Mouse (Mus musculus) embryonic facial prominence, embryonic 10.5 days (tissue): ENCODE results near the gene Shank3. TPM values are rescaled to one million over a fixed set of nuclear protein-coding genes. Genes with fewer than 3 reads are reported as not detected.

Source experiments
- DNase-seq: peaks from one replicate; pipeline ENCODE4 v3.0.0-alpha.2; 2017; ENCODE audit warnings: low spot score
- H3K27ac ChIP-seq: fragments of 300-500 bp; sonication (generic); replicated peaks from 2 replicates; pipeline ENCODE4 v1.5.1; 2016; ENCODE audit warnings: mild to moderate bottlenecking
- H3K27me3 ChIP-seq: fragments of 300-500 bp; sonication (generic); replicated peaks from 2 replicates; pipeline ENCODE4 v1.6.1; 2016; ENCODE audit warnings: low read depth, mild to moderate bottlenecking; ENCODE audit not compliant: poor library complexity, severe bottlenecking
- H3K36me3 ChIP-seq: fragments of 300-500 bp; sonication (generic); replicated peaks from 2 replicates; pipeline ENCODE4 v1.6.1; 2016; ENCODE audit warnings: mild to moderate bottlenecking, moderate library complexity
- H3K4me1 ChIP-seq: fragments of 300-500 bp; sonication (generic); 2 replicates; pipeline ENCODE4 v1.6.1; 2016
- H3K4me3 ChIP-seq: fragments of 300-500 bp; sonication (generic); 2 replicates; pipeline ENCODE4 v1.5.1; 2016; ENCODE audit warnings: mild to moderate bottlenecking, moderate library complexity
- H3K9me3 ChIP-seq: fragments of 300-500 bp; sonication (generic); 2 replicates; pipeline ENCODE4 v1.6.1; 2016; ENCODE audit warnings: mild to moderate bottlenecking
- WGBS: fragments of 180-500 bp; shearing (Covaris S2); methylation state at CpG from one replicate; pipeline ENCODE4 v1.1.7; 2016; 5-methylcytosine and 5-hydroxymethylcytosine counted together
- polyA plus RNA-seq: library from polyadenylated mRNA; unstranded; fragments of >200 nt; fragmentation: Nextera tagmentation; extraction: Ambion mirVana; gene quantifications from 2 replicates; pipeline ENCODE4 v1.2.1, GENCODE M21; 2016

Gene Shank3
- polyA plus RNA-seq, 1 experiment from 2014 or later: 1.3 TPM

DNA sequence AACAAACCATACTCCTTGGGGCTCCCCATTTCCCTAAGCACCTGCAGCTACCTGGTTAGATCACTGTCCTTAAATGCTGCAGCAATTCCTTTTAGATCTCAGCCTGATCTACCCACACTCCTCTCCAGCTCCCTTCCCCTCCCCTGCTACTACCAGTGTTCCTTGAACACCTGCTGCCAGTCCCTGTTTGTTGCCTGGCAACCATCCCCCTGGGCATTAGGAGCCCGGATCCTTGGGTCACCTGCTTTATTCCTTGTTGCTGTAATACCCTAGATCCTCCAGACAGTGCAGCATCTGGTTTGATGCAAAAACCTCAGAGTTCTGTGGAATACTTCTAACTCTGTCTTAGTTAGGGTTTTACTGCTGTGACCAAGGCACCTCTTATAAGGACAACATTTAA is 34.4 kb upstream of the Shank3 start:
- Histone ChIP-seq H3K9me3 (no peaks in the 10 kb centered on the region), H3K4me1 (peaks cover 3% of the 10 kb centered on the region; the same call in 1 of the 2 replicates), H3K27ac (no peak overlapping the region), H3K4me3 (no peak overlapping the region), H3K27me3 (no peaks in the 10 kb centered on the region), H3K36me3 (peaks cover 12% of the 10 kb centered on the region; the same call in 1 of the 2 replicates)
- whole genome bisulfite sequencing: 4% methylated on average over 1 of the region's 1 CpGs
- no peak for DNase-seq

DNA sequence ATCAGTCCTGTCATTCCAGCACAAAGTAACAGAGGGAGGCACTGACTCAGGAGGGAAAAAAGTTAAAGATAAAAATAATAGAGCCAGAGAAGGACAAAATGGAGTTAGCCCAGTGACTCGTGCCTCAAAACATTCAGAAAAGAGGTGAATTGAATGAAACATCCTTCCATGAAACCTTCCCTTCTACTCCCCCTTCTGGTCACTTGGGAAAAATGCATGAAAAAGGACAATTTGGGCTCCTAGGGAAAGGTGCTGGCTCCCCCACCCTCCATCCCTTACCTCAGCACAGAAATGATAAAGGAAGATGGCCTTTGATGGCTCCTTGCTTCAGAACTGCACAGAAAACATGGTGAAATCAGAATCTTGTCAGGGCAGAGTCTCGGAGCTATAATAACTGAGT is 30.8 kb upstream of the Shank3 start:
- Histone ChIP-seq H3K27me3 (no peaks in the 10 kb centered on the region), H3K4me1 (peaks cover 3% of the 10 kb centered on the region; the same call in 1 of the 2 replicates), H3K9me3 (no peaks in the 10 kb centered on the region), H3K4me3 (no peak overlapping the region), H3K36me3 (no peaks in the 10 kb centered on the region), H3K27ac (no peak overlapping the region)
- no peak for DNase-seq
- WGBS: 45% methylated on average over 2 of the region's 2 CpGs

DNA sequence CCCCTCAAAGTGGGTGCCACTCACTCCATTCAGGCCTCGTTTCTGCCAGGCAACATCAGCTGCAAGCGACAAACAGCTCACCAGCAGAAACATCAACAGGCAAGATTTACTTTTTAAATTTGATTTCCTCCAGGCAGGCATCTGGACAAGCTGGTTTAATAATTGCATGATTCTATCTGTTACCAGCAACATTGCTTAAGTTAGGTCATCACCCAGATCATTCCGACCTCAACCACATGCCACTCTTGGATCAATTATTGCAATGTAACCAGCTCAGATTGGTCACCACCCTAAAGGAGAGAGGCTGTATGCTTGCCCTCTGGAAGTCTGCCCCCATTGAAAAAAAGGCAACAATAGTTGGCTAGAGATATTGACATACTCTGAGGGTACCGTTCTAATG is 27.9 kb upstream of the Shank3 start:
- Histone ChIP-seq H3K27ac (no peak overlapping the region), H3K4me3 (no peak overlapping the region), H3K36me3 (no peaks in the 10 kb centered on the region), H3K9me3 (no peaks in the 10 kb centered on the region), H3K4me1 (peaks cover 16% of the 10 kb centered on the region), H3K27me3 (no peaks in the 10 kb centered on the region)
- no peak for DNase-seq
- 90% methylated on average over 4 of the region's 4 CpGs for WGBS

DNA sequence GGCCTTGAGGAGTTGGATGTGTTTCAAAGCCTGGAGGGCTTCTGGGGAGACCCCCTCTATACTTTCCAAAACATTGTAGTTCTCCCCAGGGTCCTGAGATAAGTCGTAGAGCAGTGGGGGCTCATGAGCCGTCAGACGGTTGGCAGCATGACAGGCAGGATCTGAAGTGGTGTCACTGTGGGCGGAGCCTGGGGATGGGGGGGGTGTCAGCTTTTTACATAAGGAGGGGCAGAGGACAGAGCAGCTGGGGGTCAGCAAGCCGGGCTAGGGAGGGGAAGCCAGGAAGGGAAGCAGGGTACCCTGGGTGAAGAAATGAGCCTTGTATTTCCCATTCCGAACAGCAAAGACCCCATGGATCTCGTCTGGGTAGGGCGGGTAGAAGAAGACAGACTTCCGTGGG is 26.1 kb upstream of the Shank3 start:
- Histone ChIP-seq H3K4me1 (peaks cover 28% of the 10 kb centered on the region), H3K27ac (no peak overlapping the region), H3K36me3 (no peaks in the 10 kb centered on the region), H3K9me3 (no peaks in the 10 kb centered on the region), H3K27me3 (peaks cover 14% of the 10 kb centered on the region), H3K4me3 (no peak overlapping the region)
- no peak for DNase-seq
- WGBS: 84% methylated on average over 9 of the region's 9 CpGs

DNA sequence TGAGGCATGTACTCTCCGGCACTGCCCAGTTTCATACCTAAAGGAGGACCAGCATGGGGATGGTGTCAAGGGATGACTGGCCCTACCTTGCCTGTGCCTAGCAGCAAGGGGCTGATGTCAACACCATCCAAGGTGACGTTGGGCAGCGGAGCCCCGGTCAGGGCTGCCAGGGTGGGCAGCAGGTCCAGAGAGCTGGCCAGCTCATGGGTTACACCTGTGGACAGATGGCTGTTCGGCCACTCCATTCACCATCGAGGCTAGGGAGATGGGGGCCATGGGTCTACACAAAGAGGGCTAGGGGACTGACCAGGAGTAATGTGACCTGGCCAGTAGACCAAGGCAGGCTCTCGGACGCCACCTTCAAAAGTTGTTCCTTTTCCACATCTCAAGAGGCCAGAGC is 25.5 kb upstream of the Shank3 start:
- Histone ChIP-seq H3K36me3 (no peaks in the 10 kb centered on the region), H3K4me1 (peaks cover 28% of the 10 kb centered on the region), H3K9me3 (no peaks in the 10 kb centered on the region), H3K27ac (no peak overlapping the region), H3K4me3 (no peak overlapping the region), H3K27me3 (peaks cover 15% of the 10 kb centered on the region)
- 97% methylated on average over 8 of the region's 8 CpGs for WGBS
- DNase-seq: no peak

DNA sequence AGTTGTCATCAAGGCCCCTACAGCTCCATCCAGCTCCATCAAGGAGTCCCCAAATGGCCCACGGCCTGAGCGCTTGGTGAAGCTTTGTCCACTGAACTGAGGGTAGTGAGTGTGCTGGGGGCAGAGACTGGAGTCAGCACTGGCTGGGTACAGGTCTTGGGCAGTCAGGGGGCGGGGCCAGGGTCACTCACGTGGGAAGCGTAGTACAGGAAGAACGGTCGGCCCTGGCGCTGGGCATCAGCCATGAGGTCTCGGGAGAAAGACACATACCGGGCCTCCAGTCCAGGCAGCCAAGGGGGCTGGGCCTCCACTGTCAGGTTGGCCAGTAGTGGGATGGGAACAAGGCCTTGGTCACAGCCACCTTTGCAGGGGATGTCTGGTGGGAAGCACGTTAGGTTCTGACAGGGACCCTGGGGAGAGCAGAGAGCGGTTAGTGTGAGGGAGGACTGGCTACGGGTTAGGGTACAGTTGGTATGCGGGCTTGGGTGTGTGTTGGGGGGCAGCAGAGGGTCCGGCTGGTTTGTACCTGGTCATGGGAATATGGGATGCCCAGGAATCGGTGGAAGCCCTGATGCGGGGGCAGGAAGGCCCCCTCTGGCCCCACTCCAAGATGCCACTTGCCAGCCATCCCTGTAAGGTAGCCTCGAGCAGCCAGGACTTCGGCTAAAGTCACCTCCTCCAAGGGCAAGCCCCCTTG is 24.7 kb upstream of the Shank3 start:
- no peak for DNase-seq
- Histone ChIP-seq H3K27ac (no peak overlapping the region), H3K4me3 (peak overlapping the region; percentile 73), H3K9me3 (no peaks in the 10 kb centered on the region), H3K36me3 (no peaks in the 10 kb centered on the region), H3K4me1 (peaks cover 28% of the 10 kb centered on the region), H3K27me3 (peaks cover 15% of the 10 kb centered on the region)
- 93% methylated on average over 19 of the region's 19 CpGs for WGBS

DNA sequence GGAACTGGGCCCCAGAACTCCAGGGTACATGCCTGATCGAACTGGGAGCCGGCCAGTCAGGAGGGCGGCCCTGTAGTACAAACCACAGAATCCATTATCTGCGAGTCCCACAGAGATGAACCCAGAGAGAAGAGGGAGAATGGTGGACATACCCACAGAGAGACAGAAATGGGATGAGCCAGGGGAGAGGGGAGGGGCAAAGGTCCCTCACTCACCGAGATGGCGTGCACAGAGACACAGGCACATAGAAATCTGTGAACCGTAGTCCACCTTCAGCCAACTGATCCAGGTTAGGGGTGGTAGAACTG is 24.2 kb upstream of the Shank3 start:
- no peak for DNase-seq
- Histone ChIP-seq H3K4me1 (peaks cover 28% of the 10 kb centered on the region), H3K27ac (peak overlapping the region; percentile 85; the same call in 1 of the 2 replicates), H3K36me3 (no peaks in the 10 kb centered on the region), H3K27me3 (peaks cover 15% of the 10 kb centered on the region), H3K9me3 (no peaks in the 10 kb centered on the region), H3K4me3 (peak overlapping the region; percentile 73)
- WGBS: 87% methylated on average over 7 of the region's 7 CpGs

DNA sequence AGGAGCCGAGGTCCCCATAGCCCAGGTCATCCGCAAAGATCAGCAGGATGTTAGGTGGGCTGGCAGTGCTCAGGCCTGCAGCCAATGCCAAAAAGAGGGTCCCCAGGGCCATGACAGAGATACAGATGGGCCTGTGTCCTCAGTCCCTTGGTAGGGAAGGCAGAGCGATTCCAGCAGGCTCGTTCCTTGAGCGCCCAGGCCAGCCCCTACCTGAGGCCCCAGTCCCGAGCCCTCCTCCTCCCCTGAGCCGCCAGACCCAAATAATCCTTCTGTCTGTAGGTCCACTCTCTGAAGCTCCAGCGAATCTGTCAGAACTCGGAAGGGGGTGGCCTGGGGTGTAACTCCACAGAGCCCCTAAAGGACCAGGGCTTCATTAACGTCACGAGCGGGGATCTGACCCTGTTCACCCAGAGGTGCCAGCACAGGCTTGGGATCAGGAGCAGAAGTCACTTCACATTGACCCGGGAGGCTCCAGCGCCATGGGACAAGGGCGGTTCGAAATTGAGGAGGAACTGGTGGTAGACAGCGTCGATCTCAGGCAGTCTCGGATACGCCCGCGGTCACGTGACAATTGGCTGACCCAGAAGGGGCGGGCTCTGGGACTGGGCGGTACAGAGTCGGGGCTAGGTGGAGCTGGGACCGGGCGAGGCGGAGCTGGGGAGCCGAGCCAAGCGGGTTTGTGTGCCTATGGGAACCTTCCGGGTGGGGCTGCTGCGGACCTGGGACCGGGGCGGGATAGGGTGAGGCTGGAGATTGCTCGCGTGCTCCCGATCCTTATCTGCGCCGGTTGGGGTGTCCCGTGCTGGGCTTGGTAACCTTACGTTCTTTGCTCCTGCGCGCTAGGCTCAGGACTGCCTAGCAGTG is 23.6 kb upstream of the Shank3 start:
- H3K36me3 ChIP-seq: no peaks in the 10 kb centered on the region
- peaks cover 15% of the 10 kb centered on the region for H3K27me3 ChIP-seq
- H3K9me3 ChIP-seq: no peaks in the 10 kb centered on the region
- 10% methylated on average over 44 of the region's 44 CpGs for WGBS
- peak; percentile 92 for DNase-seq
- peak overlapping the region; percentile 85 for H3K27ac ChIP-seq
- H3K4me3 ChIP-seq: peak overlapping the region; percentile 73
- H3K4me1 ChIP-seq: peaks cover 34% of the 10 kb centered on the region

DNA sequence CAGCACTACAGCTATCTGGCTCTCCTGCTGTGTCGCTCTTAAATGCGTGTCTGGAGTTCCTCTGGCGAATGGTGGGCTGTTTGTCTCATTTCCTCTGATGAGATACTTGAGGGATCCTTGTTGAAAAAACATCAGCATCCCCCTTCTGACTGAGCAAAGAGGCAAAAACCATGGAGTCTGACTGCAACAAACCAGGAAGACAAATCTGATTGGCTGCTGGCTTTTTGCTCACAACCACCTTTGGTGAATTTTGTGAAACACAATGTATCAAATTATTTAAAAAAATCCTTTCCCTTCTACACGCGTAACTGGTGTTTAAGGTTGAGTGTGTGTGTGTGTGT is 23.0 kb upstream of the Shank3 start:
- H3K4me1 ChIP-seq: peaks cover 34% of the 10 kb centered on the region
- 10% methylated on average over 5 of the region's 5 CpGs for WGBS
- no peaks in the 10 kb centered on the region for H3K36me3 ChIP-seq
- DNase-seq: no peak
- no peaks in the 10 kb centered on the region for H3K9me3 ChIP-seq
- H3K27ac ChIP-seq: peak overlapping the region; percentile 85
- peaks cover 15% of the 10 kb centered on the region for H3K27me3 ChIP-seq
- H3K4me3 ChIP-seq: peak overlapping the region; percentile 73

DNA sequence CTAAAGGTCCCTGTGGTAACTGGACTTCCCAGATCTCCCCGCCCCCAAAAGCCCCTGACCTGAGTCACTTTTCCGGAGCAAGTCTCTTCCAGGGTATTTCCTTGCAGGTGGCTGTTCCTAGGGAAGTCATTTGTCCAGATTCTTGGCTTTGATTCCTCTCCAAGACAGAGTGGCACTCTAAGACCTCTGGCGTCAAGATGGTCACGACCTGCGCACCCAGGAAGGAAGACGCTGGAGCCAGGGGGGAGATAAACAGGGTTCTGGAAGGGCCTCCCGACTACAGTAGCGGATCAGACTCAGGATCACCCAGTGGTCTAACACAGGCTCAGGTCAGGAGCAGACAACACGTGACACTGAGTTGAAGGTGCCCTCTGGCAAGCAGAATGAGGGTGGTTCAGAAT is 22.3 kb upstream of the Shank3 start, which contains the start of gene Arsa:
Arsa (minus strand) TSS at position 335 of the 401 bp plus-strand sequence.
- H3K9me3 ChIP-seq: no peaks in the 10 kb centered on the region
- H3K4me1 ChIP-seq: peaks cover 34% of the 10 kb centered on the region
- peak within 1 kb of the TSS; percentile 73 for H3K4me3 ChIP-seq
- H3K27ac ChIP-seq: peak within 1 kb of the TSS; percentile 85
- WGBS: 26% methylated on average over 9 of the region's 9 CpGs
- no peak for DNase-seq
- peaks cover 15% of the 10 kb centered on the region for H3K27me3 ChIP-seq
- H3K36me3 ChIP-seq: no peaks in the 10 kb centered on the region

DNA sequence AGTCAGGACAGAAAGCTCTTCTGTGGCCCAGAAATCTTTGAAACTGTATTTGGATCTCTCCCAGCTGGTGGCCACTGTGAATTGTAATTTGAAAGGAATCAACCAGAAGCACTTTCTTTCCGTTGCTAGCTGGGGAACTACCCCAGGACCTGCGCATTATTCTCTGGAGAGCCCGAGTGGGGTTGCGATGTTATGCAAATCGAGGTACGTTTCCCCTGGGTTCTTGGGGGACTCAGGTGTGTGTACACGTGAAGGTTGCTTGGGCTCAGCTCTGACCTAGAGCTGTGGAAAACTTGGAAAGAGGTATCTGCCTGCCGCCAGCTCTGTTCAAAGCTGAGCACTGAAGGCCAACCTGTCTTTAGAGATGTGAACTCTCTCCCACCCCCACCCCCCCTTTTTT is 21.6 kb upstream of the Shank3 start:
- H3K27ac ChIP-seq: no peak overlapping the region
- peaks cover 15% of the 10 kb centered on the region for H3K27me3 ChIP-seq
- H3K36me3 ChIP-seq: no peaks in the 10 kb centered on the region
- H3K9me3 ChIP-seq: no peaks in the 10 kb centered on the region
- peaks cover 34% of the 10 kb centered on the region for H3K4me1 ChIP-seq
- 40% methylated on average over 8 of the region's 8 CpGs for WGBS
- no peak overlapping the region for H3K4me3 ChIP-seq
- DNase-seq: no peak

DNA sequence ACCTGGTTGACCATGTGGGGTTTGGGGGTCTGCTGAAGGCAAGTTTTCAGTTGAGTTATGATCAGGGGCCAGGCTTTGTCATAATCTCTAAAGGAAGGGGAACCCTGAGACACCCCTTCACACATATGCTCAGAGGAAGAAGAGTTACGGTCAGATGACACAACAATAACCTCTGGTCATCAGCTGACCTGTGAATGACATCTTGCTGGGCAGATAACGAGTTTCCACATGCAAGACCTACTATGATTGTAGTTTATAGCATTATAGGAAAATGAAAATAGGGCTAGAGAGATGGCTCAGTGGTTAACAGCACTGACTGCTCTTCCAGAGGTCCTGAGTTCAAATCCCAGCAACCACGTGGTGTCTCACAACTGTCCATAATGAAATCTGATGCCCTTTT is 20.8 kb upstream of the Shank3 start:
- Histone ChIP-seq H3K27ac (no peak overlapping the region), H3K27me3 (peaks cover 15% of the 10 kb centered on the region), H3K4me1 (peaks cover 34% of the 10 kb centered on the region), H3K4me3 (no peak overlapping the region), H3K9me3 (no peaks in the 10 kb centered on the region), H3K36me3 (no peaks in the 10 kb centered on the region)
- DNase-seq: no peak
- WGBS: 85% methylated on average over 3 of the region's 3 CpGs

DNA sequence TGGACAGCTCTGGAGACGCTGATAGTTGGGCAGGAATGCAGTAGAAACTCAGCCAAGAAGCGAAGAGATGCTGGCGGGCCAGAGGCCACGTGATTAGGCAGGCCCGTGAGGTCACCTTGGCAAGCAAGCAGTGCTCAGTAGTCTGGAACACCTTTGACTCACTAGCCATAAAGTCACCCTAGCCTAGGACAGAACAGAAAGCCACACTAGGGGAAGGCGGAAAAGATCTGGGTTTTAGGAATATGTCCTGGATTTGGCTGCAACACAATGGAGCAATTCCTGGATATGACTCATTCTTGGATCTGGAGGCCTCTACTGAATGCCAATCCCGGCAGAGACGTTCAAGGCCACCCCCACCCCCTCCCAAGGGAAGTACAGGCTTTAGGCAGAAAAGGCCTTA is 18.8 kb upstream of the Shank3 start:
- no peak overlapping the region for H3K27ac ChIP-seq
- H3K4me3 ChIP-seq: no peak overlapping the region
- H3K36me3 ChIP-seq: no peaks in the 10 kb centered on the region
- peaks cover 23% of the 10 kb centered on the region for H3K4me1 ChIP-seq
- DNase-seq: no peak
- WGBS: 74% methylated on average over 8 of the region's 8 CpGs
- no peaks in the 10 kb centered on the region for H3K9me3 ChIP-seq
- H3K27me3 ChIP-seq: peaks cover 15% of the 10 kb centered on the region
